Mouse (Mus musculus): ENCODE measurements around the gene Kctd12. TPM values are rescaled to one million over a fixed set of nuclear protein-coding genes. Genes with fewer than 3 reads are reported as not detected.

The Kctd12 gene
- total and polyA plus RNA-seq, 3 experiments = not detected

- DNase-seq (ENCODE audit: low read depth, low spot score) = no peak
- no peak overlapping the region for H3K27ac ChIP-seq (ENCODE audit: control insufficient read depth, low read depth, low read length)
- no peak overlapping the region for H3K9ac ChIP-seq (ENCODE audit: control insufficient read depth, low read depth, low read length, poor library complexity, severe bottlenecking)
- H3K36me3 ChIP-seq (ENCODE audit: control insufficient read depth in 1 of 2, insufficient read depth in 2 of 2, low read length in 2 of 2) = no peaks in the 10 kb centered on the region
- H3K4me1 ChIP-seq (ENCODE audit: control insufficient read depth in 1 of 2, insufficient read depth in 2 of 2, low read length in 2 of 2) = no peaks in the 10 kb centered on the region
- no peak overlapping the region for H3K4me3 ChIP-seq (ENCODE audit: control insufficient read depth in 1 of 2, insufficient read depth in 1 of 2, low read depth in 2 of 2, low read length in 2 of 2)
- no peak for TF ChIP-seq MAZ (IDR thresholded peaks at IDR 0.05; ENCODE audit: low read depth, low read length)
- TF ChIP-seq NRF1 (IDR thresholded peaks at IDR 0.05; ENCODE audit: insufficient read depth, low read depth, low read length, poor library complexity, severe bottlenecking) = no peak
- no peak for TF ChIP-seq GABPA (IDR thresholded peaks at IDR 0.05; ENCODE audit: low read depth, low read length)
- TF ChIP-seq ELF1 (IDR thresholded peaks at IDR 0.05; ENCODE audit: low read depth, low read length) = no peak
- TF ChIP-seq MYB (IDR thresholded peaks at IDR 0.05; ENCODE audit: low read depth, low read length) = no peak
- no peak for TF ChIP-seq SIN3A (IDR thresholded peaks at IDR 0.05; ENCODE audit: low read length)
- TF ChIP-seq CTCF (IDR thresholded peaks at IDR 0.05 in 2 of 3, conservative IDR thresholded peaks at IDR 0.05 in 1 of 3; ENCODE audit: control insufficient read depth in 1 of 3, insufficient read depth in 1 of 3, low read depth in 2 of 3, low read length in 3 of 3, poor library complexity in 1 of 3, severe bottlenecking in 1 of 3) = no peak
- TF ChIP-seq MAX (IDR thresholded peaks at IDR 0.05; ENCODE audit: low read length) = no peak
- TF ChIP-seq JUND (IDR thresholded peaks at IDR 0.05; ENCODE audit: low read depth, low read length) = no peak
- no peak for TF ChIP-seq CHD1 (IDR thresholded peaks at IDR 0.05; ENCODE audit: low read depth, low read length)
- TF ChIP-seq MXI1 (IDR thresholded peaks at IDR 0.05; ENCODE audit: low read depth, low read length) = no peak
- no peak for TF ChIP-seq MAFK (IDR thresholded peaks at IDR 0.05; ENCODE audit: borderline replicate concordance, low read depth, low read length)
- TF ChIP-seq HCFC1 (IDR thresholded peaks at IDR 0.05; ENCODE audit: low read depth, low read length) = no peak
- no peak for TF ChIP-seq ZNF384 (IDR thresholded peaks at IDR 0.05; ENCODE audit: low read depth, low read length)
- no peak for TF ChIP-seq CHD2 (IDR thresholded peaks at IDR 0.05; ENCODE audit: low read length)
- no peak for TF ChIP-seq ETS1 (IDR thresholded peaks at IDR 0.05; ENCODE audit: low read depth, low read length)
- TF ChIP-seq BHLHE40 (IDR thresholded peaks at IDR 0.05; ENCODE audit: borderline replicate concordance, low read depth, low read length) = no peak
- no peak for TF ChIP-seq TCF12 (IDR thresholded peaks at IDR 0.05; ENCODE audit: low read depth, low read length)
- TF ChIP-seq E2F4 (IDR thresholded peaks at IDR 0.05; ENCODE audit: borderline replicate concordance, low read depth, low read length) = no peak
- no peak for TF ChIP-seq TAL1 (IDR thresholded peaks at IDR 0.05; ENCODE audit: low read length)
- no peaks in the 10 kb centered on the region for H3K79me2 ChIP-seq (ENCODE audit: control insufficient read depth, insufficient read depth, low read length, poor library complexity)
- no peaks in the 10 kb centered on the region for H3K9me3 ChIP-seq (replicated peaks; ENCODE audit: insufficient read depth, low read length)
- no peaks in the 10 kb centered on the region; a peak in 1 of 4 replicates for H3K27me3 ChIP-seq (ENCODE audit: control insufficient read depth in 1 of 2, insufficient read depth in 2 of 2, low read length in 2 of 2)
These were observed 909 bp downstream of the Kctd12 start for GRCm38 (mm10) chr14:102981441-102982015.

- no peak overlapping the region for H3K4me3 ChIP-seq (ENCODE audit: control insufficient read depth in 1 of 2, insufficient read depth in 1 of 2, low read depth in 2 of 2, low read length in 2 of 2)
- no peaks in the 10 kb centered on the region for H3K9me3 ChIP-seq (replicated peaks; ENCODE audit: insufficient read depth, low read length)
- no peaks in the 10 kb centered on the region for H3K4me1 ChIP-seq (ENCODE audit: control insufficient read depth in 1 of 2, insufficient read depth in 2 of 2, low read length in 2 of 2)
- TF ChIP-seq JUND (IDR thresholded peaks at IDR 0.05; ENCODE audit: low read depth, low read length) = no peak
- no peak for TF ChIP-seq MAFK (IDR thresholded peaks at IDR 0.05; ENCODE audit: borderline replicate concordance, low read depth, low read length)
- no peak for TF ChIP-seq GATA1 (IDR thresholded peaks at IDR 0.05; ENCODE audit: low read depth, low read length)
- no peak for TF ChIP-seq GABPA (IDR thresholded peaks at IDR 0.05; ENCODE audit: low read depth, low read length)
- H3K9ac ChIP-seq (ENCODE audit: control insufficient read depth, low read depth, low read length, poor library complexity, severe bottlenecking) = no peak overlapping the region
- no peaks in the 10 kb centered on the region for H3K27me3 ChIP-seq (ENCODE audit: control insufficient read depth in 1 of 2, insufficient read depth in 2 of 2, low read length in 2 of 2)
- no peaks in the 10 kb centered on the region for H3K36me3 ChIP-seq (ENCODE audit: control insufficient read depth in 1 of 2, insufficient read depth in 2 of 2, low read length in 2 of 2)
- no peak for DNase-seq (ENCODE audit: low read depth, low spot score)
- no peak overlapping the region for H3K27ac ChIP-seq (ENCODE audit: control insufficient read depth, low read depth, low read length)
- H3K79me2 ChIP-seq (ENCODE audit: control insufficient read depth, insufficient read depth, low read length, poor library complexity) = no peaks in the 10 kb centered on the region
These were observed 1.5 kb downstream of the Kctd12 start for GRCm38 (mm10) chr14:102980986-102981385.
